In the genomic region with DNA sequence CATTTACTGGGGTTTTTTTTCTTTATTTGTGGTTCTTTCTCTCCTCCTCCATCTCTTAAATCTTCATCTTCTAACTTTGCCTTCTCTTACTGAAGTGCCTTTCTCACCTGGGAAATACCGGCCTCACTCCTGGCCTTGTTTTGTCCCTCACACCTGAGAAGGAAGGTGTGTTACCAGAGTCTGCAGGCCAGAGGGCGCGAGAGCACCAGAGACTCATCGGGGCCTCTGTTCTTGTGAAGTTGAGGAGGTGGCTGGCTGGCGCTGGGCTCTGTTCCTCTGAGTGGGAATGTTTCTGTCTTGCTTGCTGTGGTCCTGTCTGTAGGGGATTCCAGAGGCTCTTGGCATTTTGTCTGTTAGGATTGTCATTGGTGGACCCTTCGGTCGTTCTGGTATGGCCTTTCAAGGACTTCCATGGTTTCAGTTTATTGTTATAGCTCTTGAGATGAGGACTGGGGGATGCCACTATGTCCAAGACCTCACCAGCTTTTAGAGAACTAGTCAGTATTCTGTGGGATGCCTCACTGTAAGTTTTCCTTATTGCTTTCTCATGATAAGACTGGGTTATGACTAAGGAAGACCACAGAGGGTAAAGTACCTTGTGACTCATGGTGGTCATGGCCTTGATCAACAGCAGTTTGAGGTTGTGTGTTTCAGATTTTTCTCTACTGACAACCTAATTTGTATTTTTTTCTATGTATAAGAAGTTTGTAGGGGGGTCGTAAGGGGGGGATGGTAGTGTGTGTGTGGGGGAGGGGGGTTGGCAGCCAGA, we compare ENCODE assay signal across 14 mouse cellular contexts. TPM values are rescaled to one million over a fixed set of nuclear protein-coding genes. Genes with fewer than 3 reads are reported as not detected.
DNase-seq lines count a peak whose midpoint lies in the region; ATAC-seq and TF ChIP-seq lines count a peak whose summit lies in the region.
"Had no signal": no experiment of that assay in that cellular context is flagged by ENCODE, and none has a peak within 500 bp of the region (broad histone marks: within the 10 kb centered on the region; RNA-seq: fewer than 3 reads in every experiment).

No protein-coding gene starts in this region.

- H3K36me3 ChIP-seq in liver, adult 2 months (ENCODE audit: control insufficient read depth, insufficient read depth, low read length): no peaks in the 10 kb centered on the region
- H3K36me3 ChIP-seq in liver, embryonic 11.5 days (ENCODE audit: control insufficient read depth, insufficient read depth, low read length): no peaks in the 10 kb centered on the region
- H3K36me3 ChIP-seq in C2C12 (ENCODE audit: control insufficient read depth, insufficient read depth): no peaks in the 10 kb centered on the region
- no peaks in the 10 kb centered on the region for H3K36me3 ChIP-seq in liver, embryonic 13.5 days
- H3K36me3 ChIP-seq in forebrain, embryonic 11.5 days (ENCODE audit: control insufficient read depth, insufficient read depth, low read length): no peaks in the 10 kb centered on the region

- no peak overlapping the region for H3K4me3 ChIP-seq in liver, adult 2 months (ENCODE audit: insufficient read depth, low read depth, low read length)
- H3K4me3 ChIP-seq in liver, embryonic 11.5 days (ENCODE audit: low read depth, low read length): no peak overlapping the region
- no peak overlapping the region for H3K4me3 ChIP-seq in C2C12 (ENCODE audit: insufficient read depth, poor library complexity, severe bottlenecking)
- H3K4me3 ChIP-seq in liver, embryonic 13.5 days (replicated peaks): no peak overlapping the region
- no peak overlapping the region for H3K4me3 ChIP-seq in forebrain, embryonic 11.5 days (ENCODE audit: low read depth, low read length)
- H3K4me3 ChIP-seq: forebrain, embryonic 10.5 days had no signal

- H3K79me3 ChIP-seq in C2C12 (ENCODE audit: low read depth): peaks cover 68% of the 10 kb centered on the region

- H3K9me3 ChIP-seq in liver, embryonic 11.5 days (ENCODE audit: control insufficient read depth, low read length): no peaks in the 10 kb centered on the region
- no peaks in the 10 kb centered on the region for H3K9me3 ChIP-seq in liver, embryonic 13.5 days (replicated peaks)
- H3K9me3 ChIP-seq in forebrain, embryonic 11.5 days (ENCODE audit: control insufficient read depth, low read length): no peaks in the 10 kb centered on the region; the same call in 1 of the 2 replicates

- no peak for TF ChIP-seq POLR2A in liver, adult 2 months (IDR thresholded peaks at IDR 0.05; ENCODE audit: extremely low read depth, insufficient read depth, low read length)

- H3K9ac ChIP-seq in liver, adult 2 months (ENCODE audit: low read depth, low read length): no peak overlapping the region
- H3K9ac ChIP-seq in liver, embryonic 11.5 days (ENCODE audit: low read depth, low read length): no peak overlapping the region
- H3K9ac ChIP-seq in liver, embryonic 13.5 days: no peak overlapping the region
- H3K9ac ChIP-seq in forebrain, embryonic 11.5 days (ENCODE audit: low read length): no peak overlapping the region

- no peaks in the 10 kb centered on the region for H3K27me3 ChIP-seq in liver, adult 2 months (ENCODE audit: control insufficient read depth, insufficient read depth, low read length)
- no peaks in the 10 kb centered on the region for H3K27me3 ChIP-seq in liver, embryonic 11.5 days (replicated peaks; ENCODE audit: control insufficient read depth, insufficient read depth, low read length)
- H3K27me3 ChIP-seq in C2C12 (ENCODE audit: control insufficient read depth, insufficient read depth, insufficient read length): no peaks in the 10 kb centered on the region
- no peaks in the 10 kb centered on the region for H3K27me3 ChIP-seq in liver, embryonic 13.5 days
- no peaks in the 10 kb centered on the region for H3K27me3 ChIP-seq in forebrain, embryonic 11.5 days (ENCODE audit: control insufficient read depth, insufficient read depth, low read length)

- H3K4me2 ChIP-seq in liver, embryonic 11.5 days: no peak overlapping the region
- no peak overlapping the region for H3K4me2 ChIP-seq in liver, embryonic 13.5 days
- H3K4me2 ChIP-seq in forebrain, embryonic 11.5 days (ENCODE audit: low read depth, low read length, severe bottlenecking): no peak overlapping the region

- H3K79me2 ChIP-seq in liver, adult 2 months (ENCODE audit: control insufficient read depth, insufficient read depth, low read length): peaks cover 47% of the 10 kb centered on the region
- peaks cover 92% of the 10 kb centered on the region for H3K79me2 ChIP-seq in C2C12 (ENCODE audit: control insufficient read depth, insufficient read depth)

- no peak for TF ChIP-seq CTCF in liver, adult 2 months (IDR thresholded peaks at IDR 0.05; ENCODE audit: low read depth, low read length)
- TF ChIP-seq CTCF in C2C12 (IDR thresholded peaks at IDR 0.05; ENCODE audit: control insufficient read depth, insufficient read depth, insufficient read length): no peak

- no peak for ATAC-seq in liver, embryonic 11.5 days (replicated peaks; ENCODE audit: low FRiP score)
- no peak for ATAC-seq in liver, embryonic 13.5 days (ENCODE audit: low read depth)
- no peak for ATAC-seq in forebrain, embryonic 11.5 days (replicated peaks; ENCODE audit: low FRiP score)
- ATAC-seq: inflammation-experienced regulatory T-cells, adult 6 months had no signal

- H3K4me1 ChIP-seq in liver, adult 2 months (ENCODE audit: control insufficient read depth, insufficient read depth, low read length): peaks cover 34% of the 10 kb centered on the region
- H3K4me1 ChIP-seq in liver, embryonic 11.5 days (replicated peaks; ENCODE audit: control insufficient read depth, insufficient read depth, low read length): peaks cover 40% of the 10 kb centered on the region
- peaks cover 90% of the 10 kb centered on the region for H3K4me1 ChIP-seq in liver, embryonic 13.5 days (replicated peaks)
- peaks cover 9% of the 10 kb centered on the region; the same call in 1 of the 2 replicates for H3K4me1 ChIP-seq in forebrain, embryonic 11.5 days (replicated peaks; ENCODE audit: control insufficient read depth, insufficient read depth, low read length)

- peak; percentile 17 for DNase-seq in liver, adult 2 months (ENCODE audit: extremely low read depth, low read depth, low spot score)
- DNase-seq in liver, embryonic 11.5 days (ENCODE audit: low spot score): no peak
- DNase-seq in R1 (ENCODE audit: low read depth, low spot score): peak; percentile 24
- no peak for DNase-seq in liver, embryonic 13.5 days
- DNase-seq in thymus, adult 18-20 months: no peak
- DNase-seq in thymus, postnatal 0 days (ENCODE audit: low spot score): no peak
- DNase-seq in forebrain, embryonic 11.5 days (ENCODE audit: low spot score): no peak
- DNase-seq: adrenal gland, postnatal 10 days; embryo, embryonic 11 days; heart, postnatal 14 days; kidney, postnatal 36 days had no signal

- WGBS in liver, adult 2 months: 85% methylated on average over 8 of the region's 8 CpGs
- 76% methylated on average over 8 of the region's 8 CpGs for WGBS in liver, embryonic 11.5 days
- 81% methylated on average over 8 of the region's 8 CpGs for WGBS in liver, embryonic 13.5 days (ENCODE audit: insufficient replicate concordance)
- WGBS in forebrain, embryonic 11.5 days: 72% methylated on average over 8 of the region's 8 CpGs

- peak overlapping the region; percentile 24 for H3K27ac ChIP-seq in liver, adult 2 months (replicated peaks; ENCODE audit: insufficient read depth, low read depth, low read length)
- no peak overlapping the region for H3K27ac ChIP-seq in liver, embryonic 11.5 days (ENCODE audit: low read depth, low read length)
- 0 out of 2 replicates have a peak overlapping the region, but pooled peaks have one; percentile 2 for H3K27ac ChIP-seq in liver, embryonic 13.5 days
- no peak overlapping the region for H3K27ac ChIP-seq in forebrain, embryonic 11.5 days (ENCODE audit: low read depth, low read length)
- H3K27ac ChIP-seq: forebrain, embryonic 10.5 days had no signal

- no peak overlapping the region for H3ac ChIP-seq in C2C12 (ENCODE audit: control insufficient read depth, insufficient read length, low read depth)

TF ChIP-seq in C2C12, 6 proteins besides CTCF, POLR2A, EP300 and RAD21:
- TF ChIP-seq FOSL1 (IDR thresholded peaks at IDR 0.05; ENCODE audit: insufficient read depth, low read length, poor library complexity, severe bottlenecking) (peak; percentile 75), MYOG (IDR thresholded peaks at IDR 0.05; ENCODE audit: control insufficient read depth, extremely low read depth, insufficient read length) (no peak), MYOD1 (IDR thresholded peaks at IDR 0.05; ENCODE audit: control insufficient read depth, insufficient read length, low read depth) (peak; percentile 34)
TF ChIP-seq in C2C12: peak in this region for 2.

RNA-seq across cellular contexts. Expression of a gene that starts 9.5 kb away (rescaled TPM):
- total RNA-seq in liver, adult 2 months (2014; rRNA removed): 314 and 342 TPM in 2 replicates
- polyA plus RNA-seq in liver, adult 2 months (2012; rRNA removed): 22.4 and 24.9 TPM in 2 replicates
- 37.7 and 37.9 TPM in 2 replicates for polyA plus RNA-seq in liver, embryonic 11.5 days (2014; fragmentation: Nextera tagmentation; extraction: Ambion mirVana)
- polyA plus RNA-seq in C2C12 (2012; fragmentation: generic; extraction: Trizol): 9.3 TPM
- 38.0 and 43.2 TPM in 2 replicates for polyA plus RNA-seq in liver, embryonic 13.5 days (2015; fragmentation: Nextera tagmentation; extraction: Ambion mirVana)
- polyA plus RNA-seq in thymus, postnatal 0 days (2015; fragmentation: Nextera tagmentation; extraction: Ambion mirVana): 18.2 and 19.8 TPM in 2 replicates
- 47.5 and 53.5 TPM in 2 replicates for polyA plus RNA-seq in forebrain, embryonic 11.5 days (2014; fragmentation: Nextera tagmentation; extraction: Ambion mirVana)

Comparison
In these comparisons a context has a peak if more than half of its experiments do, and no peak if none do; other contexts are left out.
1. DNase-seq: peak in liver, adult 2 months (single experiment) and R1 (single experiment); none in liver, embryonic 11.5 days (single experiment), liver, embryonic 13.5 days (single experiment), thymus, adult 18-20 months (0 of 2), thymus, postnatal 0 days (single experiment) and forebrain, embryonic 11.5 days (single experiment).
2. H3K27ac ChIP-seq: peak in liver, adult 2 months (single experiment) and liver, embryonic 13.5 days (single experiment); none in liver, embryonic 11.5 days (single experiment) and forebrain, embryonic 11.5 days (single experiment).